Mouse (Mus musculus) forebrain, embryonic 14.5 days (tissue): ENCODE measurements at regions not wholly inside any gene's neighbourhood (a gene's known extent, or its start where the extent isn't known, plus 50 kb on each side); places are given as distances from the start of the nearest gene placed in this dataset.

ENCODE experiments used
- ATAC-seq: fragments of 200-750 bp; cut with Nextera tagmentation; 2 replicates; pipeline ENCODE4 v1.8.0; 2017; ENCODE audit warnings: mild to moderate bottlenecking, moderate library complexity
- DNase-seq: peaks from one replicate; pipeline ENCODE4 v3.0.0-alpha.2; 2015; ENCODE audit warnings: low spot score
- H3K27ac ChIP-seq: fragments of 300-500 bp; sonication (generic); 2 replicates; pipeline ENCODE4 v1.5.1; 2014; ENCODE audit warnings: low read depth, mild to moderate bottlenecking, control low read depth, low read length, moderate library complexity
- H3K27me3 ChIP-seq: fragments of 300-500 bp; sonication (generic); replicated peaks from 2 replicates; pipeline ENCODE4 v1.6.1; 2014; ENCODE audit warnings: low read length, control low read depth, mixed read lengths; ENCODE audit not compliant: control insufficient read depth, insufficient read depth
- H3K36me3 ChIP-seq: fragments of 300-500 bp; sonication (generic); 2 replicates; pipeline ENCODE4 v1.6.1; 2014; ENCODE audit warnings: low read length, control low read depth; ENCODE audit not compliant: control insufficient read depth, insufficient read depth
- H3K4me1 ChIP-seq: fragments of 300-500 bp; sonication (generic); 2 replicates; pipeline ENCODE4 v1.6.1; 2014; ENCODE audit warnings: antibody characterized with exemption, low read length, control low read depth; ENCODE audit not compliant: control insufficient read depth, insufficient read depth
- H3K4me2 ChIP-seq: fragments of 300-500 bp; sonication (generic); 2 replicates; pipeline ENCODE4 v1.6.1; 2014; ENCODE audit warnings: mild to moderate bottlenecking, control low read depth, low read length
- H3K4me3 ChIP-seq: fragments of 300-500 bp; sonication (generic); 2 replicates; pipeline ENCODE4 v1.5.1; 2014; ENCODE audit warnings: low read depth, low read length, control low read depth
- H3K9ac ChIP-seq: fragments of 300-500 bp; sonication (generic); 2 replicates; pipeline ENCODE4 v1.6.1; 2014; ENCODE audit warnings: mild to moderate bottlenecking, low read length, control low read depth, moderate library complexity
- H3K9me3 ChIP-seq: fragments of 300-500 bp; sonication (generic); replicated peaks from 2 replicates; pipeline ENCODE4 v1.6.1; 2016; ENCODE audit warnings: low read length, control low read depth, mixed read lengths; ENCODE audit not compliant: control insufficient read depth
- WGBS: fragments of 180-500 bp; shearing (Covaris S2); extraction: QIAGEN DNeasy Blood & Tissue Kit; methylation state at CpG from one replicate; pipeline ENCODE4 v1.1.7; 2014; 5-methylcytosine and 5-hydroxymethylcytosine counted together

DNA sequence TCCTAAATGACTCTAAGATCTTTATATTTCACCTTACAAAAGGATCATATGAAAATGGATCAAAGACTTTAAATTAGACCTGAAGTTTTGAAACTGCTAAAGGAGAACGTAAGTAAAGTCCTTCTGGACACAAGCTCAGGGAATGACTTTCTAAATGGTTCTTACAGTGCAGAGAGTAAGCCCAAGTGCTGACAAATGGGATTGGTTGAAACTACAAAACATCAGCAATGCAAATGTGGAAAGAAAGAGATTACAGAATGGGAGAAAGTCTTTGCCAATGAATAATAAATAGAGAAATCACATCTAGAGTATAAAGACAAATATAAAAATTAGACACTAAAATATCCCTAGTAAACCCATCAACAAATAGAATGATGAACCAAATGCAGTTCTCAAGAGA is 263.9 kb downstream of the Atp10a start:
- no peaks in the 10 kb centered on the region for H3K27me3 ChIP-seq

DNA sequence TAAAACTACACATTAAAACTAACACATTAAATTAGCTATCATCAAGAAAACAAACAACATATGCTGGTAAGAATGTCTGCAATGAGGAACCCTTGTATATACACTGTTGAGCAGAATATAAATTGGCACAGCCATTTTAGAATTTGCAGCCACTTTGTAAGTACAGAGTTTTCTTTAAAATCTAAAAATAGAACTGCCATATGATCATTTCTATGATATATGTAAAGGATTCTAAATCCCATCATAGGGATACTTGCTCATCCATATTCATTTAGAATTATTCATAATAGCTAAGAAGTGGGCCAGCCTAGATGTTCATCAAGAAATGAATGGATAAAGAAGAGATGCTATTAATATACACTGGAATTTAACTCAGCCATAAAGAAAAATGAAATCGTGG is 264.3 kb downstream of the Atp10a start:
- no peaks in the 10 kb centered on the region for H3K36me3 ChIP-seq
- DNase-seq, result peak; percentile 55
- no peaks in the 10 kb centered on the region for H3K4me1 ChIP-seq
- no peak overlapping the region for H3K9ac ChIP-seq
- no peak overlapping the region for H3K27ac ChIP-seq
- no peak overlapping the region for H3K4me2 ChIP-seq
- ATAC-seq, result peak; percentile 55; the same call in 1 of the 2 replicates
- WGBS, result 79% methylated on average over 1 of the region's 1 CpGs
- no peaks in the 10 kb centered on the region for H3K9me3 ChIP-seq
- H3K4me3 ChIP-seq, result no peak overlapping the region
- H3K27me3 ChIP-seq, result no peaks in the 10 kb centered on the region

More for the DNA sequence above, 263.9 kb downstream of the Atp10a start:
- Histone ChIP-seq H3K4me1 (no peaks in the 10 kb centered on the region), H3K27ac (no peak overlapping the region), H3K4me3 (no peak overlapping the region), H3K4me2 (no peak overlapping the region), H3K9me3 (no peaks in the 10 kb centered on the region), H3K36me3 (no peaks in the 10 kb centered on the region), H3K9ac (no peak overlapping the region)
- ATAC-seq (no peak), DNase-seq (no peak)
- 66% methylated on average over 1 of the region's 1 CpGs for whole genome bisulfite sequencing

DNA sequence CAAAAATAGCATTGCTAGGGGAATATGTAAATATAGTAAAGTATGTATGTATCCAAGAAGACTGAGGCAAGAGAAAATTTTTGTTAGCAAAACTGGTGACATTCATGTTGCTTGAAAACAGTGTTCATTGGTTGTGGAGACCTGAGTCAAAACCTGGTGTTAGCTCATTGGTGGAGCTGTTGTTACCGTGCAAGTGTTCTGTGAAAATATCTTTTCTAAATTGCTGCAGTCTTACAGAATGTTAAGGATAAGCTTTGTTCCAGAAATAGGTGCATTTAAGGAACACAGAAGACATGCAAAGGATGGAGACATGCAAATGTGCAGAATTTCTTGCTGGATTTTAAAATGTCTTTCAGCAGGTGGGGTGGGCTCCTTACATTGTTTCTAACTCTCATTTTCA is 269.0 kb downstream of the Atp10a start:
- no peak overlapping the region for H3K4me3 ChIP-seq
- WGBS, result 97% methylated on average over 1 of the region's 1 CpGs
- H3K4me1 ChIP-seq, result no peaks in the 10 kb centered on the region
- DNase-seq (no peak), ATAC-seq (no peak)
- no peaks in the 10 kb centered on the region for H3K36me3 ChIP-seq
- no peak overlapping the region for H3K9ac ChIP-seq
- H3K9me3 ChIP-seq, result no peaks in the 10 kb centered on the region
- no peaks in the 10 kb centered on the region for H3K27me3 ChIP-seq
- no peak overlapping the region for H3K27ac ChIP-seq
- no peak overlapping the region for H3K4me2 ChIP-seq

DNA sequence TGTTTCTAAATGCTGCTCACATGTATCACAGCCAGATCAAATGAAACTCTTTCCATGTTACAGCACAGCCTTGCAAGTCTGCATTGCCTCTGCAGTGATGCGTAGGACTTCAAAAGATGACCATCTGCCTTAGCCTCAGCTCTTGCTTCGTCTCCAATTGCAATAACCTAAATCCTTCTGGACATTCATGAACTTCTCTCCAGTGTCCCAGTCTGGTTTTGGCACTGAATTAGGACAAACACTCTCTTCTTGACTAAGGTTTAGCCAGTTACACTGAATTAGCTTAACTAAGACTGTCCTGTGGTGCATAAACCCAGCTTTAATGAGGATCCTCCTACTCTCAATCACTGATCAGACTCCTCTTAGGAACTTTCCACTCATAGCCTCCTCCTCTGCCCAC is 269.4 kb downstream of the Atp10a start:
- Histone ChIP-seq H3K4me2 (no peak overlapping the region), H3K4me1 (no peaks in the 10 kb centered on the region), H3K4me3 (no peak overlapping the region), H3K36me3 (no peaks in the 10 kb centered on the region), H3K27ac (no peak overlapping the region), H3K9ac (no peak overlapping the region), H3K9me3 (no peaks in the 10 kb centered on the region), H3K27me3 (no peaks in the 10 kb centered on the region)
- 85% methylated on average over 2 of the region's 2 CpGs for WGBS
- DNase-seq (no peak), ATAC-seq (no peak)

DNA sequence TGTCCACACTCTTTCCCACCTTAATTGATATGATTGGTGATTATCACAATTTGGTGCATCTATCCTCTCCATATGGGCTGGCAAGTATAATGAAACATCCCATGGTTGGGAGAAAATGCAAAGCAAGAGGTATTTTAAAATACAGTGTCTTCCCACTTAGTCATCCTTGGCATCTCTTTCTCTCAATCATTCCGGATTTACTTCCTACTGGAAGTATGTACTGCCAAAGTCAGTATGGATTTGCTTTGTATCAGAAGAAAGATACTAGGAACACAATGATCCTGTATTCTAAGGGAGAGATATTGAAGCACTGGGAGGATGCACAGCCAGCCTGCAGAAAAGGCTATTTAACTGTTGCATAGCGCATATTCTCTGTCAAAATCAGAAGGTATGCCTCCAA is 271.1 kb upstream of the Ube3a start:
- no peak for DNase-seq
- H3K4me2 ChIP-seq, result no peak overlapping the region
- no peaks in the 10 kb centered on the region for H3K9me3 ChIP-seq
- no peaks in the 10 kb centered on the region for H3K36me3 ChIP-seq
- no peaks in the 10 kb centered on the region for H3K27me3 ChIP-seq
- no peak overlapping the region for H3K9ac ChIP-seq
- 77% methylated on average over 2 of the region's 2 CpGs for WGBS
- no peak overlapping the region for H3K27ac ChIP-seq
- ATAC-seq, result no peak
- H3K4me1 ChIP-seq, result no peaks in the 10 kb centered on the region
- no peak overlapping the region for H3K4me3 ChIP-seq

DNA sequence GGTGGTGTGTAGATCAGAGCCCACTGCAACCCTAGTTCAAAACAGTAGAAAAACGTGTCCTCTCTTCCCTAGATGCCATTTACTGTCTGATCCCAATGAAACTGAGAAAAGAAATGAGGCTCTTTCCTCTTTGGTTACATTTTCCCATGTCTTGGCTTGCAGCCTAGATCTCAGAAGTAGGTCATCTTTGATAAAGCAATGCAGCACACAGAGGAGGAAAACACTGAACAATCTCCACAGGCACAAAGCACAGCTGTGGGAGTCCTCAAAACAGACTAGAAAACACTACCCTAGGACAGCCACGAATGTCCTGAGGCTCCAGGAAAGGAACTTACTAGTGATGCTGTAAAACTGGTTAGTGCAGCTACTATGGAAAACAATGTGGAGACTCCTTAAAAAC is 221.4 kb upstream of the Ube3a start:
- Histone ChIP-seq H3K4me3 (no peak overlapping the region), H3K36me3 (no peaks in the 10 kb centered on the region), H3K9ac (no peak overlapping the region), H3K27ac (no peak overlapping the region), H3K9me3 (no peaks in the 10 kb centered on the region), H3K27me3 (no peaks in the 10 kb centered on the region), H3K4me1 (no peaks in the 10 kb centered on the region), H3K4me2 (no peak overlapping the region)
- 69% methylated on average over 2 of the region's 2 CpGs for WGBS
- DNase-seq (no peak), ATAC-seq (no peak)

DNA sequence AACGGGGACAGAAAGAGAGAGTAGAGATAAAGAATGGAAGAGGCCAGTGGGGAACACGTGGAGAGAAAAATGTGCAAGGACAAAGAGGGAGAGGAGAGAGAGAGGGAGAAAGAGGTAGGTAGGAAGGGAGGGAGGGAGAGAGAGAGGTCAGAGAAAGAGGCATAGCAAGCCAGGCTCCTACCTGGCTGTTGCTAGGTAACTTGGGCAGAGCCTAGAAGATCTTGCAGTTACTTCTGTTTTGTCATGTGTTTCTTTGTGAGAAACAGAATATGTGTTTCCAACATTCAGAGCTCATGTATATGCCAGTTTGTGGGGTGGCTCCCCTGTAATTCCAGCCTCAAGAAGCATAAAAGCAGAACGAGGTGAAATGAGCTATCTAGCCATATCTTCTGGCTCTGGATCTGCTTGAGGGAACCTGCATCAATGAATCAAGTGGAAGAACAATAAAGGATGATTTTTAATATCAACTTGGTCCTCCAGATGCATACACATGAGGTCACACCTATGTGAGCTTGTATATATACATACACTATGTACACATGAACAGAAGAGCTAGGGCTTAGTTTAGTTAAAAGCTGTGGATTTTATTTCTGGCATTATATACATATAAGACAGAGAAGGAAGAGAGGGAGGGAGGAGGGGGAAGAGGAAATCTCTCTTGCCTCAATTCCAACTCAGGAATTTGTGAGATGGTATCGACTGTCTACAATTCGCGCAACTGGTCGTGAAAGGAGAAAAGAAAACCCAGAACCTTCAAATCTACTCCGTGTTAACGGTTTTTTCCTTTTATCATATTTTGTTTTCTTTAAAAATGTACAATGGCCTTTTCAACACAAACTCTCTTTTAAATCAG is 214.9 kb upstream of the Ube3a start:
- Histone ChIP-seq H3K27me3 (no peaks in the 10 kb centered on the region), H3K9ac (no peak overlapping the region), H3K4me2 (no peak overlapping the region), H3K36me3 (no peaks in the 10 kb centered on the region), H3K9me3 (no peaks in the 10 kb centered on the region), H3K27ac (no peak overlapping the region), H3K4me1 (no peaks in the 10 kb centered on the region), H3K4me3 (no peak overlapping the region)
- 79% methylated on average over 9 of the region's 9 CpGs for WGBS
- no peak for DNase-seq
- ATAC-seq, result no peak

DNA sequence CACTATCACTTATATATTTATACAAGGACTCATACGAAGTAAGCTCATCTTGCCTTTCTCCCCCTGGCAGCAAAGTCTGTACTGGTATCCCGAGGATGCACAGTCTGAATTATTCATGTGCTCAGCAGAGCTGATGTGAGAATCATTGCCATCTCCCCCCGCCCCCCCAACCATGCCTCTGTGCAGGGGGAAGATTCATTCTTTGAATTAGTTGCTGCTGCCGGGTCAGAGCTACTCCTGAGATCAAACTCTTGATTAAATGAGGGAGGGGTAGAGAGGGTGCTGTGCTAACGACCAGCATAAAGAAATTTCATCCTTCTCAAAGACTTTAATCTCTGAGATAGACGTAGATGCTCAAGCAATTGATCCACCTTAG is 214.3 kb upstream of the Ube3a start:
- 39% methylated on average over 6 of the region's 6 CpGs for WGBS
- Histone ChIP-seq H3K4me1 (no peaks in the 10 kb centered on the region), H3K36me3 (no peaks in the 10 kb centered on the region), H3K27ac (no peak overlapping the region), H3K4me3 (no peak overlapping the region), H3K4me2 (no peak overlapping the region), H3K9ac (no peak overlapping the region), H3K9me3 (no peaks in the 10 kb centered on the region), H3K27me3 (no peaks in the 10 kb centered on the region)
- DNase-seq, result peak; percentile 21
- ATAC-seq, result peak; percentile 61

DNA sequence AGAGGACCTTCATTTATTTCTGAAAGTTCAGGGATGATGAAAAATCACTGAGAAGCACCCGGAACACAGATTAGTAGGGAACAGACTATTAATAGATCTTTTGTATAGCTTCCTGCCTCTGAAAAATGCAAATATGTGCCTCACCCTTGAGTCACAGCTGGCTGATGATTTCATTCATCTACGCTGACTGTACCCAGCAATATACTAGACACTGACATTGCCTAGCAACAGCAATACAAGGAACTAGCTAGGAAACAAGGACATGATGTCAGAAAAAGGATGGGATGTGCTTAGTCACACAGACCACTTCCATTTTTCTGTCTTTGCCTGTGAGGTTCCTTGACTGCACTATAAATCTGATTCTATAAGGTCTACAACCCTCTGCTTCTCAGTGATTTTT is 201.1 kb upstream of the Ube3a start:
- no peak overlapping the region; the same call in 1 of the 2 replicates for H3K27ac ChIP-seq
- WGBS, result 66% methylated on average over 2 of the region's 2 CpGs

More for the DNA sequence above, 201.1 kb upstream of the Ube3a start:
- Histone ChIP-seq H3K4me2 (no peak overlapping the region), H3K4me3 (no peak overlapping the region), H3K4me1 (no peaks in the 10 kb centered on the region), H3K9me3 (no peaks in the 10 kb centered on the region), H3K27me3 (no peaks in the 10 kb centered on the region), H3K36me3 (no peaks in the 10 kb centered on the region), H3K9ac (no peak overlapping the region)
- ATAC-seq, result peak; percentile 76; the same call in 1 of the 2 replicates
- peak; percentile 56 for DNase-seq
